In the genomic region with DNA sequence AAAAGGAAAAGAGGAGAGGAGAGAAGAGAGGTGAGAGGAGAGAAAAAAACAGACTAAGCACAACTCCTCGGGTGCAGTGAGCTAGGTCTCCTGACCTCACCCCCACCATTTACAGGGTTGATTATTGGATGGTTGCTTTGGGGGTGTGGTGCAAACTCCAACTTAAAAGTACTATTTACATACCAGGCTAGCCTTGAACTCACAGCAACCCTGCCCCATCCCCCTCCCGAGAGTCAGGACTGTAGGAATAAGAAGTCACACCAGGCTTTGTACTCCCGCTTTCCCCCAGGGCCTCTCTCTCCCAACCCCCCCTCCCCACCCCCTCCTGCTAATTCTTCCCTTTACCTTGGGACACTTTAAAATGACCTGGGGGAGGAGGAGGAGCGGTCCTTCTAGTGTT, we compare ENCODE assay signal across 24 mouse cellular contexts. TPM values are rescaled to one million over a fixed set of nuclear protein-coding genes. Genes with fewer than 3 reads are reported as not detected.
DNase-seq lines count a peak whose midpoint lies in the region; ATAC-seq and TF ChIP-seq lines count a peak whose summit lies in the region.
"Had no signal": no experiment of that assay in that cellular context is flagged by ENCODE, and none has a peak within 500 bp of the region (broad histone marks: within the 10 kb centered on the region; RNA-seq: fewer than 3 reads in every experiment).

No protein-coding gene starts in this region.

- no peak for TF ChIP-seq POLR2A in MEL (IDR thresholded peaks at IDR 0.05; ENCODE audit: control insufficient read depth in 1 of 2, insufficient read depth in 1 of 2, low read depth in 1 of 2, low read length in 2 of 2, poor library complexity in 1 of 2)

- TF ChIP-seq CTCF in MEL (IDR thresholded peaks at IDR 0.05 in 2 of 3, conservative IDR thresholded peaks at IDR 0.05 in 1 of 3; ENCODE audit: control insufficient read depth in 1 of 3, insufficient read depth in 1 of 3, low read depth in 2 of 3, low read length in 3 of 3, poor library complexity in 1 of 3, severe bottlenecking in 1 of 3), result no peak

- H3K36me3 ChIP-seq in liver, embryonic 11.5 days (ENCODE audit: control insufficient read depth, insufficient read depth, low read length), result no peaks in the 10 kb centered on the region
- H3K36me3 ChIP-seq in MEL (ENCODE audit: control insufficient read depth in 1 of 2, insufficient read depth in 2 of 2, low read length in 2 of 2), result peaks cover 0 to 7% of the 10 kb centered on the region in 2 experiments; a peak in 2 of 4 replicates
- H3K36me3 ChIP-seq: embryonic facial prominence, embryonic 12.5 days; embryonic facial prominence, embryonic 15.5 days; hindbrain, embryonic 10.5 days had no signal

- no peaks in the 10 kb centered on the region for H3K9me3 ChIP-seq in liver, embryonic 11.5 days (ENCODE audit: control insufficient read depth, low read length)
- H3K9me3 ChIP-seq in MEL (replicated peaks; ENCODE audit: insufficient read depth, low read length), result no peaks in the 10 kb centered on the region

- H3K27me3 ChIP-seq in liver, embryonic 11.5 days (replicated peaks; ENCODE audit: control insufficient read depth, insufficient read depth, low read length), result no peaks in the 10 kb centered on the region
- H3K27me3 ChIP-seq in MEL (ENCODE audit: control insufficient read depth in 1 of 2, insufficient read depth in 2 of 2, low read length in 2 of 2), result no peaks in the 10 kb centered on the region
- H3K27me3 ChIP-seq: embryonic facial prominence, embryonic 15.5 days had no signal

- no peaks in the 10 kb centered on the region for H3K4me1 ChIP-seq in liver, embryonic 11.5 days (replicated peaks; ENCODE audit: control insufficient read depth, insufficient read depth, low read length)
- H3K4me1 ChIP-seq in MEL (ENCODE audit: control insufficient read depth in 1 of 2, insufficient read depth in 2 of 2, low read length in 2 of 2), result peaks cover 9% of the 10 kb centered on the region in 2 experiments
- H3K4me1 ChIP-seq: embryonic facial prominence, embryonic 12.5 days; embryonic facial prominence, embryonic 15.5 days had no signal

- no peaks in the 10 kb centered on the region for H3K79me2 ChIP-seq in MEL (ENCODE audit: control insufficient read depth, insufficient read depth, low read length, poor library complexity)

- no peak overlapping the region for H3K4me3 ChIP-seq in liver, embryonic 11.5 days (ENCODE audit: low read depth, low read length)
- H3K4me3 ChIP-seq in MEL (ENCODE audit: control insufficient read depth in 1 of 2, insufficient read depth in 1 of 2, low read depth in 2 of 2, low read length in 2 of 2), result no peak overlapping the region
- H3K4me3 ChIP-seq: embryonic facial prominence, embryonic 12.5 days; embryonic facial prominence, embryonic 15.5 days; hindbrain, embryonic 10.5 days had no signal

- no peak overlapping the region for H3K9ac ChIP-seq in liver, embryonic 11.5 days (ENCODE audit: low read depth, low read length)
- no peak overlapping the region for H3K9ac ChIP-seq in MEL (ENCODE audit: control insufficient read depth, low read depth, low read length, poor library complexity, severe bottlenecking)
- H3K9ac ChIP-seq: embryonic facial prominence, embryonic 12.5 days; embryonic facial prominence, embryonic 15.5 days; forebrain, postnatal 0 days; hindbrain, embryonic 14.5 days had no signal

- no peak for TF ChIP-seq EP300 in MEL (IDR thresholded peaks at IDR 0.05; ENCODE audit: low read depth in 1 of 2, low read length in 2 of 2)

- DNase-seq in liver, result peak; percentile 30
- no peak for DNase-seq in liver, embryonic 11.5 days (ENCODE audit: low spot score)
- DNase-seq in ES-CJ7 (ENCODE audit: low read depth, low spot score), result peak; percentile 85
- DNase-seq in MEL (ENCODE audit: low read depth, low spot score), result no peak
- no peak for DNase-seq in testis, postnatal 14 days (ENCODE audit: low spot score)
- DNase-seq in layer of hippocampus, postnatal 25 days (ENCODE audit: extremely low spot score in 1 of 2, low spot score in 1 of 2), result no peak
- DNase-seq: adrenal gland, postnatal 10 days; adrenal gland, postnatal 36 days; cerebellum, adult 18-20 months; cerebellum, adult 9-11 months; cerebellum, postnatal 25 days; forebrain, postnatal 0 days; gastrocnemius, postnatal 36 days had no signal

- H3K27ac ChIP-seq in liver, embryonic 11.5 days (ENCODE audit: low read depth, low read length), result no peak overlapping the region
- no peak overlapping the region; the same call in 1 of the 2 replicates for H3K27ac ChIP-seq in MEL (ENCODE audit: control insufficient read depth, low read depth, low read length)
- H3K27ac ChIP-seq: embryonic facial prominence, embryonic 12.5 days; embryonic facial prominence, embryonic 15.5 days; hindbrain, embryonic 10.5 days; hindbrain, embryonic 14.5 days; hindbrain, postnatal 0 days had no signal

- 73% methylated on average over 4 of the region's 4 CpGs for WGBS in liver, embryonic 11.5 days

- TF ChIP-seq RAD21 in MEL (IDR thresholded peaks at IDR 0.05; ENCODE audit: low read depth, low read length), result no peak

- H3K4me2 ChIP-seq in liver, embryonic 11.5 days, result no peak overlapping the region
- H3K4me2 ChIP-seq: embryonic facial prominence, embryonic 12.5 days; embryonic facial prominence, embryonic 15.5 days; heart, embryonic 11.5 days; hindbrain, embryonic 14.5 days had no signal

- ATAC-seq in liver, embryonic 11.5 days (replicated peaks; ENCODE audit: low FRiP score), result no peak
- ATAC-seq in megakaryocyte progenitor cell, adult 5-6 weeks (replicated peaks; ENCODE audit: poor library complexity), result 0 out of 2 replicates have a peak, but pooled peaks have one; percentile 14
- ATAC-seq: CD4-positive, CD25-positive, alpha-beta regulatory T cell, adult 4 months; forebrain, embryonic 14.5 days; forebrain, postnatal 0 days; hindbrain, postnatal 0 days; inflammation-experienced regulatory T-cells, adult 6 months; intestine, embryonic 16.5 days had no signal

TF ChIP-seq in MEL, 35 proteins besides CTCF, POLR2A, EP300 and RAD21:
- no peak for TF ChIP-seq TBP (IDR thresholded peaks at IDR 0.05; ENCODE audit: low read depth, low read length)
- TF ChIP-seq ZNF384 (IDR thresholded peaks at IDR 0.05; ENCODE audit: low read depth, low read length), result 0 out of 2 replicates have a peak, but pooled peaks have one; percentile 52
- no peak for TF ChIP-seq GATA1 (IDR thresholded peaks at IDR 0.05; ENCODE audit: low read depth, low read length)
- TF ChIP-seq USF1 (IDR thresholded peaks at IDR 0.05; ENCODE audit: low read depth, low read length), result no peak

RNA-seq across cellular contexts. Expression of a gene that starts 8.8 kb away (rescaled TPM):
- polyA plus RNA-seq in liver, embryonic 11.5 days (2014; fragmentation: Nextera tagmentation; extraction: Ambion mirVana), result 13.0 and 14.6 TPM in 2 replicates
- total RNA-seq in MEL (2012; rRNA removed), result 3.2 and 4.2 TPM in 2 replicates
- polyA plus RNA-seq in MEL (2012; ENCODE audit: insufficient read depth in 1 of 2, insufficient read length in 2 of 2, low read depth in 1 of 2, low replicate concordance in 2 of 2, missing spikeins in 1 of 2), result 1 to 10 TPM in 1 of 2 experiments, not detected in 1; 6.8 TPM
- total RNA-seq in megakaryocyte progenitor cell, adult 5-6 weeks (2015), result 2.8 TPM in 1 of 2 replicates, not detected in the other
- 2.1 TPM in 2 replicates for total RNA-seq in megakaryocyte progenitor cell, adult 5-6 weeks (2017)
- 10 to 100 TPM; 21.2 to 28.7 TPM for total RNA-seq in layer of hippocampus, postnatal 25 days (2021)

RNA-seq across cellular contexts. Expression of a gene that starts 23.9 kb away (rescaled TPM):
- 29.9 and 32.7 TPM in 2 replicates for polyA plus RNA-seq in liver, embryonic 11.5 days (2014; fragmentation: Nextera tagmentation; extraction: Ambion mirVana)
- 25.5 and 25.7 TPM in 2 replicates for total RNA-seq in MEL (2012; rRNA removed)
- 10 to 100 TPM in 1 of 2 experiments, not detected in 1; 35.9 TPM for polyA plus RNA-seq in MEL (2012; ENCODE audit: insufficient read depth in 1 of 2, insufficient read length in 2 of 2, low read depth in 1 of 2, low replicate concordance in 2 of 2, missing spikeins in 1 of 2)
- total RNA-seq in megakaryocyte progenitor cell, adult 5-6 weeks (2015), result 7.3 and 13.2 TPM in 2 replicates
- 11.1 and 12.4 TPM in 2 replicates for total RNA-seq in megakaryocyte progenitor cell, adult 5-6 weeks (2017)
- total RNA-seq in layer of hippocampus, postnatal 25 days (2021), result 10 to 100 TPM; 27.5 to 29.9 TPM

Comparison
In these comparisons a context has a peak if more than half of its experiments do, and no peak if none do; other contexts are left out.
1. DNase-seq: peak in liver (single experiment) and ES-CJ7 (single experiment); none in liver, embryonic 11.5 days (single experiment), MEL (single experiment), testis, postnatal 14 days (single experiment) and layer of hippocampus, postnatal 25 days (0 of 2).